Mouse (Mus musculus) ES-CJ7 (cell line): ENCODE results near the gene Aip.

Experiments used
- DNase-seq: peaks from one replicate; pipeline ENCODE4 v3.0.0; 2011; ENCODE audit warnings: low read depth, low spot score

Gene Aip

DNA sequence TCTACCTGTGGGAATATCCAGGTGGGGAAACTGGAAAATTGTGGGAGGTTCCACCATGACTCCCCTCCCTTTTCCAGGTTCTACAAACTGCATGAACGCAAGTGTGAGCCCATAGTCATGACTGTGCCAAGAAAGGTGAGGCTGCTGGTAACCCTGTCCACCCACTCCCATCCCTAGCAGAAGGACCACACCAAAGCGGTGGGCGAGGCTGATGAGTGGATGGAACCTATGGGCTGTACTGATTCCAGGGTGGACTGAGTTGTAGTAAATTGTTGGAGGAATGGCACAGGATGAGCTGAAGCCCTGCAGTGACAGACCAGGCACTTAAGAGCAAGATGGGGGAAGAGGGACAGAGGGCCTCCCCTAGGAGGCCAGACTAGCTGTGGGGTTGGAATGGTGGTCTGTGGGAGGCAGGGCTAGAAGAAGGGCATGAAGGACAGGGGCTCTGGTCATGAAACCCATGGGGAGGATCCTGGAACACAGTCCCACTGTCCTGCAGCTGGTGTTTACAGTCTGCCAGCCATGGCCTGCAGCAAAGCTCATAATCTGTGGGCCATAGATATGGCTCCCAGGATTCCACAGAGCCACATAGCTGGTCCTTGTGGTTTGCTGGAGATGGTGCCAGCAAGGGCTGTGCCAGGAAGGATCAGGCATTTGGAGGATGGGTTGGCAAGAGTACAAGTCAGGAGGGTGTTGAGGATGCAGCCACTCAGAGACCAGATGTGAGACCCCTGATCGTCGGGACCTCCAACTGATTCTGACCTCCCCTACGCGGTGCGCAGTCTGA, 27.0 kb upstream of the Aip start:
- DNase-seq = no peak

DNA sequence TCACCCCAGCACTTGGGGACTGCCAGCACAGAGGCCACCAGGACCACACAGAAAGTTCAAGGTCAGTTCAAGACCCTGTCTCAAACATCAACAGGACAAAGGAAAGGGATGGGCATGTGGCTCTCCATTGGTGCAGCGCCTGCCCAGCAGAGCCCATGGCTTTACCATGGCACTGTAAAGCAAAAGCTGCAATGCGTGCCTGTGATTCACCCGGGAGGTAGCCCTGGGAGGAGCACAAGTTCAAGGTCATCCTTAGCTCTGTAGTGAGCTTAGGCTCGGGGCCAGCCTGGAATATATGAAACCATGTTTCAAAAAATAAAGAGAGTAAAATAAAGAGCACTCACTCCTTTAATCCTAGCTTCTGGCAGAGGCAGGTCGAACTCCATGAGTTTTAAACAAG, 26.2 kb upstream of the Aip start:
- peak; percentile 46 for DNase-seq

DNA sequence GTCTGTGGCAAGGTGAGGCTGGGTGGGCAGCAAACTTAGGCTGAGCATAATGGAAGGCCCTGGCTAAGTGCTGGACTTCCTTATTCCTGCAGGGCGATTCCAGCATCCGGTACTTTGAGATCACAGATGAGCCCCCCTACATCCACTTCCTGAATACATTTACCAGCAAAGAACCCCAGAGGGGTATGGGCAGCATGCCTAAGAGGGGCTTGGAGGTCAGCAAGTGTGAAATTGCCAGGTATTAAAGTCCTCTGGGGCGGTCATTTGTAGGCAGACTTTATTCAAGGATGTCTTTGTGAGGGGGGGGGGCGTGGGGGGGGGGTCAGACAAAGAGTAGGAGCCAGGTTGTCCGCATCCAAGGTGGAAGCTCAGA, 25.8 kb upstream of the Aip start:
- no peak for DNase-seq

DNA sequence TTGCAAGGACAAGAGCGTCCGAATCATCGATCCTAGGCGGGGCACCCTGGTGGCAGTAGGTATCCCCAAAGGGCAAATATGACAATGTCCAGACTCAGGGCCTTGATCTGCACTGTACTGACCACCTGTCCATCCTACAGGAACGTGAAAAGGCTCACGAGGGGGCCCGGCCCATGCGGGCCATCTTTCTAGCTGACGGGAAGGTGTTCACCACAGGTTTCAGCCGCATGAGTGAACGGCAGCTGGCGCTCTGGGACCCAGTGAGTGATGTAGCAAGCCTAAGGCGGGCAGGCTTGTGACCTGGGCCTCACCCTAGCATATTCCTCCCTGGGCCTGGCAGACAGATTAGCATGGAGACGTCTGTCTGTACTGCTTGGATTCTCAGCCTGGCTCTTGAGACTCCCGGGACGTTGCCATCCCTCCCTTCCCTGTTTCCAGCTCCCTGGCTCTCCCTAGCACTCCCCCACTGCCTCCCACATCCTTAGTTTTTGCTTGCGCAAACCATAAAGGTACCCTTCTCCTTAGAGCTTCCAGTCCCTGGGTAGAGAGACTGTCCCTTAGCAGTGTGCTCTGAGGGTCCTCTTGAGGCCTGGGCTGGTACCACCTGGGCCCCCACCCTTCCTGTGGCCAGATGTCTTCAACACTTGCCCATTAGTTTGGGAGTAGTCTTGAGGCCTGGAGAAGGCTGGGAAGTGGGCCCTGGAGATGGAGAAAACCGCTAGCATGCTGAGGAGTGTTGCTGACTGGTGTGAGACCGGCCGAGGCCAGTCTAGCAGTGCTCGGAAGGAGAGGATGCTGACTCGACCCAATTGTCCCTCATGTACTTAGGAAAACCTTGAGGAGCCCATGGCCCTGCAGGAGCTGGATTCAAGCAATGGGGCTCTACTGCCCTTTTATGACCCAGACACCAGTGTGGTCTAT, 25.2 kb upstream of the Aip start:
- DNase-seq = no peak

DNA sequence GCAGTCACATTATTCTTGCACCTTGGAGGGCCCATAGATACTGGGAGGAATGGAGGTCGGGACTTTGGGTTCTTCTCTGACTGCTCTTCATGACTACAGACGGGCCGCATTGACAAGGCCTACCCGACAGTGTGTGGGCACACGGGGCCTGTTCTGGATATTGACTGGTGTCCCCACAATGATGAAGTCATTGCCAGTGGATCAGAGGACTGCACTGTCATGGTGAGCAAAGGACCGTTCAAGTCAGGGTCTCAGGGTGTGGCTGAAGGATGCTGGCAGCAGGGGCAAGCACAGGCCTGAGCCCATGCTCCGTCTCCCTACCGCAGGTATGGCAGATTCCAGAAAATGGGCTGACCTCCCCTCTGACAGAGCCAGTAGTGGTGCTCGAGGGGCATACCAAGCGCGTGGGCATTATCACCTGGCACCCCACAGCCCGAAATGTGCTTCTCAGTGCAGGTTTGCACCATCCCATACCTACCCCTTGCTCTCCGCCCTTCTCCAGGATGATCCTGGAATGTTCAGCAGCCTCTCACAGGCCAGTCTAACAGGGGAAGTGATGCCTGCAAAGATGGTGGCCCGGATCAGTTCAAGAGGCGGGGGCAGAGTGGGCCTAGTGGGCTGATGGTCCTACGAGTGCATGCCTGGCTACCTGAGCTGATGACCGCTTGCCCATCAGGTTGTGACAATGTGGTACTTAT, 24.3 kb upstream of the Aip start:
- DNase-seq = no peak

DNA sequence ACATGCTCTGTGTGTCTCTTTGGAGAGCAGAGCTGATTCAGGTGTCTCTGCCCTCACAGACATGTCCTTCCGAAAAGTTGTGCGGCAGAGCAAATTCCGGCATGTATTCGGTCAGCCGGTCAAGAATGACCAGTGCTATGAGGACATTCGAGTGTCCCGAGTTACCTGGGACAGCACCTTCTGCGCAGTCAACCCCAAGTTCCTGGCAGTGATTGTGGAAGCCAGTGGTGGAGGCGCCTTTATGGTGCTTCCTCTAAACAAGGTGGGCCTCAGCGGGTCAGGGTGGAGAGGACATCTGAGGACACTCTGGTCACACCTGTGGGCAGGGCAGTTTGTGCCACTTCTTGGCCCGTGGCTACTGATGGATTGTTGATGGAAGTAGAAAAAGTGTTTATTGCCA, 23.6 kb upstream of the Aip start:
- no peak for DNase-seq

DNA sequence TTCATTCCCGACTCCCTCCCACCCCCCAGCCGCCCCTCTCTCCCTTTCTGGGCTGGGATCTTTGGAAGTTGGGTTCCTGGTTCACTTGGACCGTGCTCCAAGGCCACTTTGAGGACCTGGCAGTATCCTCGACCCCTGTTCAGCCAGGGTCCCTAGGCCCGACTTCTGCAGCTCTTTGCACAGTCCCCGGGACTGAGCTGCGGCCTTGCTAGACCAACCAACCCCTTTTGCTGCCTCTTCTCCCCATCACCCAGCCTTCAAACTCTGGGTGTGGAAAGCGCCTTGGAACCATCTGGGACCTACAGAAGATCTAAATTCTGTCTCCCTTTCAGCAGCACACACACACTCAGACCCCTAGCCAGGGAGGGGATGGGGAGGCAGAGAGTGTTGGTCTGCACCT, 23.2 kb upstream of the Aip start:
- DNase-seq = no peak

DNA sequence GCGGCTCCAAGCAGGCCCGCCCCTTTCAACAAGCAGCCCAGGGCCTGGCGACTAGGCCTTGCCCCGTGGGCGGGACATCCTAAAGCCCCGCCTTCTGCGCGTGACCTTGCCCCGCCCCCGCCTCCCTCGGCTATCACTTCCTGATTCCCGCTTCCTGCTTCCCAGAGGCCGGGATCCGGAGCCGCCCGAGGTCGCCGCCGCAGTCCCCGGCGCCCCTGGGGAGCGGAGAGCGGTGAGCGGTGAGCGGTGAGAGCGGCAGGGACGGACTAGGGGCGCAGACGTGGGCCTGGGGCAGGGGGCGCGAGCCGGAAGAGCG, 22.8 kb upstream of the Aip start, which contains the start of gene Coro1b:
Coro1b (plus strand) TSS at position 129 of the 316 bp plus-strand sequence.
- DNase-seq = peak; percentile 92

DNA sequence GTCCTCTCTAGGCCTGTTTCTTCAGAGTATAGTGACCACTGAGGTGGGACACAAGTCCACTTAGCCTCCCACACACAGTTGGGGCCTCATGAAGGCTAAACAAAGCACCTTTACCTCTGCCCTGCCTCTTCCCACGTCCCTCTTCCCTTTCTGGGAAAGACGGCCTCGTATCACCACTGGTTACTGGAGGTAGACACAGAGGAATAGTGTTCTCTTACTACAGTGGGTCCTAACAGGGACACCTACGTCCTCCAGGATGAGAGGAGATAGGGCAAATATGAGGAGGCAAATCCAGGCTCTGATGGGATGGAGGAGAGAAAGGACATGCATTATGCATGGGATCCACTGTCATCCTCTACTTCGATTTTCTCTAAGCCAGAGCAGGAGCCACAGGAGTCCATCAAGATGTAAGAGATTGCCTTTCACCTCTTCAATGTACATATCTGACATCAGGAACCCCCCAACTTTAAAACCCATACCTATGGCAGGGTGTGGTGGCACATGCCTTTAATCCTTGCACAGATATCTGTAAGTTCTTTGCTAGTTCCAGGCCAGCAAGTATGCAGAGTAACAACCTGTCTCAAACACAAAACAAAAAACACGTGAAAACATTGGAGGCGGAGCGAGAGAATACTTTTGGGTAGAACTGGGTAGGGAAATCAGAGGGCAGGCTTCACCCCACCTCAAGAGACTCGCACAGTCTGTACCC, 22.3 kb upstream of the Aip start:
- DNase-seq = no peak

DNA sequence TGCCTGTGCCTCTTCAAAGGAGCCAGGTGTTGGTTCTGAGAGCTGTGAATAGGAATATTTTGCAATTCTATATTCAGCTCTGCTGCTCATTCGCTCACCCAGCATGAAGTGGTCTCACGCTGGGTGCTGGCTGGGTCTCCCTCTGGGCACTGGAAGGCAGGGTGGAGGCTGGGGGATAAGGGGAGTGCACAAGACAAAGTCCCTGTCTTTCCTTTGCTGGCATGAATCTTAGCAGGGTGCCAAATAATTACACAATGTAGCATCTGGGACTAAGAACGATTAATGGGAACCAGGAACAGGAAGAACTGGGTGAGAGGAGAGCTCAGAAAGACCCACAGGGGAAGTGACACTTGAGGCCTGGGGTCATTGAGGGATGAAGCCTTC, 21.4 kb upstream of the Aip start:
- DNase-seq = no peak

DNA sequence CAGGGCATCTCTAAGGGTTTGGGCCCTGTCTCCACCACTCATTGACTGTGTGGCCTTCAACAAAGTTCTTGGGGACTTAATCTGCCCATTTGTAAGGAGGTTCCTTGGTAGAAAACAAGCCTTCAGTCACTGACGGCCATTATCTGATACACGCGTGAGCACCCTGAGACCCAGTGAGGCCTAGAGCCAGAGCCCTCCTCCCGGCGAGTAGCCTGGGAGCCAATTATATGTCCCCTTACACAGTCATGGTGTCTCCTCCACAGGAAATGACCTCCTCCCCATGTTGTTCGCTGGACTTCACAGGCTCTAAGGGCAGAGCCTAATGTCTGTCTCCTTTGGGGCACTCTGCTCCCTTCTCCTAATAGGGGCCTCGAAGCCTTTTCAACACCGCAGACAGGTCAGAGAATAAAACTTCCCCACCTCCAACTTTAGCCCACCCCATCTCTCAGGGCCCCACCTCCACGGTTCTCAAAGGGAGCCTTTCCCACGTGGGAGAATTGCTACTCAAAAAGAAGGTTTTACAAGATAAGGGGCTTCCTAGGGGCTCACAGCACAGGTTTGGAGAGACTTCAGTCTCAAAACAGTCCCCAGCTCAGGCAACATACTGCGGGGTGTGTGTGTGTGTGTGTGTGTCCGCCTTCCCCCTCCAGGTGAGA, 20.8 kb upstream of the Aip start:
- no peak for DNase-seq

DNA sequence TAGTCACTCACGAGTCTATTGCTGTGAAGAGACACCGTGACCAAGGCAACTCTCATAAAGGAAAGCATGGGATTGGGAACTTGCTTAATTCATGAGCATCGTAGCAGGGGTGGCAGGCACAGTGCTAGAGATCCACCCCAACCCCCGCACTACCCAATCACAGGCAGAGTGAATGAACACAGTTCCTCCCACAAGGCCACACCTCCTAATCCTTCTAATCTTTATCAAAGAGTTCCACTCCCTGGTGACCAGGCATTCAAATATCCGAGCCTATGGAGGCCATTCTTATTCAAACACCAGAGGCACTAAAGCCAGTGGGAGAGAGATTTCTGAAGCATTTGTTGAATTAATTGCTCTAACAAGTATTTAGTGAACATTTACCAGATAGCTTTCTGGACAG, 20.3 kb upstream of the Aip start:
- peak; percentile 38 for DNase-seq

DNA sequence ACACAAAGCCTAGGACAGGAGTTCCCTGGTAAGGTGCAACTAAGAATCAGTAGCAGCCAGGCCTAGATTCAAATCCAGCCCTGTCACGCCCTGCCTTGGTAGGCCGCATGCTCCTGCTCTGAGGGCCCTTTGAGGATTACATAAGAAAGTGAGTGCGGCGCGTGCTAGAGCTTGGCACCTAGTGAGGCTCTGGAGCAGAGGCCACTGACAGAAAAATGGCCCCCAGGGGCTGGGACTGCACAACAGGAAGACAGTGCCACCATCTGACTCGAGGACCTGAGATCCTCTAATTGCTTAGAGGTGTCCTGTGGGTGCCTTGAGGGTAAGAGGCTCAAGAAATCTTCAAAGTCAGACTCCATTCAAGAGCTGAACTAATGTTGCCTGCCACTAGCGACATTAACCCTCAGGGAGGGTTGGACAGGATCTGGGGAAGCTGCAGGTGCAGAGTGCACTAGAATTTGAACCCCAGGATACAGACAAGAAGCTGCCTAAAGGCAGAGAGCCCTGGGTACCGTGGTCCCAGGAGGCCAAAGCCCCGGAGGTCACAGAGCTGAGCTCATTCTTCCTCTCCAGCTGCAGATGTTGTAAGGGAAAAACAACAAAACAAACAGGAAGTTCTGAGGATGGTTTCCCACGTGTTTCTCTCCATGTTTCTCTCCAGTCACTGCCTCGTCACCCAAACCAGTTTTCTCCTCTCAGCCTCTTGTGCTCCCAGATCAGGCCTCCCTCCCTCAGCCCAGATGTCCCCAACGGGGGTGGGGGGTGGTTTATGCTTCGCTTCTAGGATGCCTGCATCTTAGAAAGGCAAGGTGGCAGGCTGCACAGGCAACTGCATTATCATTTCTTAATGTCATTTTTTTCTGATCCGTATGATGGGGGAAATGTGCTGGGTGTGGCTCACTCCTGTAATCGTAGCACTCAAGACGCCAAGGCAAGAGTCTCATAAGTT, 19.2 kb upstream of the Aip start:
- no peak for DNase-seq

DNA sequence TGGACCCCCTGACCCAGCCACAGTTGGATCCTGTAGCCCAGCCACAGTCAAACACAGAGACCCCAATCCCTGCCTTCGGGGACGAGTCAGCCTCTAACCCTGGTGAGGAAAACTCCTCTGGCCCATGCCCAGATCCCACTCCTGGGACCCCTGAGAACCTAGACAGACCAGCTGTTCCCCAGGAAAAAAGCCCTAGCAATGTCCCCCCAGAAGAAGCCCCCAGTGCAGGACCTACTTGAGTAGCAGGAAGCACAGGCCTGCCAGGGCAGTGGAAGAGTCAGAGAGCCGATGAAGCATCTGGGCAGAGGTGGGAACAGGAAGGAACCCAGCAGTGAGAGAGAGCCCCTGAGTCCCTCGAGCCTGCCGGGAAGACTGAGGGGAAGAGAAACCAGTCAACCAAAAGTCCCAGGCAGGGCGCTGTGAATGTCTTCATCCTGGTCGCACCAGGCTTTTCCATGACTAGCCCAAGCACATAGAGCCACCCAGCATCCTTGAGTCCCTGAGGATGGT, 18.2 kb upstream of the Aip start, which contains the start of gene Cabp4:
Cabp4 (minus strand) TSS at position 275 of the 510 bp plus-strand sequence.
- DNase-seq = no peak

DNA sequence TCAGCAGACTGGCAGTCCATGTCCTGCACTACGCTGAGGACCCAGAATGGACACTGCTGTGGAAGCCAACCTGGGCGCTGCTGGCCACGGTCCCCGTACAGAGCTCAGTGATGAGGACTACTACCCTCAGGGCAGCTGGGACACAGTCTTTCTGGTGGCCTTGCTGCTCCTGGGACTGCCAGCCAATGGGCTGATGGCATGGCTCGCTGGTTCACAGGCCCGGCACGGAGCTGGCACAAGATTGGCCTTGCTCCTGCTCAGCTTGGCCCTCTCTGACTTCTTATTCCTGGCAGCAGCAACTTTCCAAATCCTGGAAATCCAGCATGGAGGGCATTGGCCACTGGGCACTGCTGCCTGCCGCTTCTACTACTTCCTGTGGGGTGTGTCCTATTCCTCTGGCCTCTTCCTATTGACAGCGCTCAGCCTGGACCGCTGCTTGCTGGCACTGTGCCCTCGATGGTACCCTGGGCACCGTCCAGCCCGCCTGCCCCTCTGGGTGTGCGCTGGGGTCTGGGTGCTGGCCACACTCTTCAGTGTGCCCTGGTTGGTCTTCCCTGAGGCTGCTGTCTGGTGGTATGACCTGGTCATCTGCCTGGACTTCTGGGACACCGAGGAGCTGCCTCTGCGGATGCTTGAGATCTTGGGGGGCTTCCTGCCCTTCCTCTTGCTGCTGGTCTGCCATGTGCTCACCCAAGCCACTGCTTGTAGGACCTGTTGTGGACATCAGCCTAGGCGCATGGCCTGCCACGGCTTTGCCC, 16.9 kb upstream of the Aip start:
- no peak for DNase-seq

DNA sequence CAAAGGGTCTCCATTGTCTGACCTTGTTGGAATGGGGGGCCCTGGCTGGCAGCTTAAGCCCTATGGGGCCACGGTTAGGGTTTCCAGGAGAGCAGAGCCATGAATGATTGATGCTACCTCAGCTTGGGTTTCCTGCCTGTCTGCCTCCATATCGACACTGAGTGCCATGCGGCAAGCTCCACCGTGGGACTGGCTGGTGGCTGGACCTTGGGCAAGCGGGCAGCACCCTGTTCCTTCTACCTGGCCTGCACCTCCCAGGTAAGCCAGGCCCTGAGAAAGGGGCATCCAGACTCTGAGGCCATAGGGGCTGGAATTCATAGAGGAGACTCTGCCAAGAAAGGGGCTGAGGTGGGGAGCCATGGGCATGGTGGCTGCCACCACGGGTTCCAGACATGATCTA, 14.5 kb upstream of the Aip start:
- DNase-seq = no peak

DNA sequence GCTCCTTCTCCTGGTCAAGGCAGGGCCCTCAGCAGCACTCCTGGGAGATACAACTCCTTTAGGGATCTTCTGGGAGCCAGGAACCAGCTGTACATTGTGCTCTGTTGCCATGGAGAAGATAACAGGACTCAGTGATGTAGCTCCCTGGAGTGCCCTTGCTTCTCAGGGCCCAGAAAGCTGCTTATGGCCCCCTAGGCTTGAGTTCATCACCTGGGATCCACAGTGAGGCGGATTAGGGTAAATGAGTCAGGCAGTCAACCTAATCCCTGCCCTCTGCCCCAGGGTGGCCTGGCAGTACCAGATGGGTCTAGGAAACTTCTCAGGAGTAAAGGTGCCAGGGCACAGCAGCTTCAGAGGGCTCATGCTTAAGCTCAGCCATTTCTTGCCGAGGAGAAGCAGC, 13.8 kb upstream of the Aip start, which contains the start of gene Gpr152:
Gpr152 (plus strand) TSS at position 342 of the 400 bp plus-strand sequence.
- no peak for DNase-seq

DNA sequence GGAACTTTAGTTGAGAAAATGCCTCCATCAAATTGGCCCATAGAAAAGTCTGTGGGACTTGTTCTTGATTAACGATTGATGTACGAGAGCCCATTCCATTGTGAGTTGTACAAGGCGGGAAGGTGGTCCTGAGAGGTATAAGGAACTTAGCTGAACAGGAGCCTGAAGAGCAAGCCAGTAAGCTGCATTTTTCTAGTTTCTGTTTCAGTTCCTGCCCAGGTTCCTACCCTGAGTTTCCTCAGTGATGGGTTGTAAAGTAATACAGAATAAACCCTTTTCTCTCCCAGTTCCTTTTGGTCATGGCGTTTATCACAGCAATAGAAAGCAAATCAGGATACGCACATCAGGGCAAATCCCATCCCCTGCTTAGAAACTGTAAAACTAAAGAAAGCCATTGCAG, 12.3 kb upstream of the Aip start:
- no peak for DNase-seq

DNA sequence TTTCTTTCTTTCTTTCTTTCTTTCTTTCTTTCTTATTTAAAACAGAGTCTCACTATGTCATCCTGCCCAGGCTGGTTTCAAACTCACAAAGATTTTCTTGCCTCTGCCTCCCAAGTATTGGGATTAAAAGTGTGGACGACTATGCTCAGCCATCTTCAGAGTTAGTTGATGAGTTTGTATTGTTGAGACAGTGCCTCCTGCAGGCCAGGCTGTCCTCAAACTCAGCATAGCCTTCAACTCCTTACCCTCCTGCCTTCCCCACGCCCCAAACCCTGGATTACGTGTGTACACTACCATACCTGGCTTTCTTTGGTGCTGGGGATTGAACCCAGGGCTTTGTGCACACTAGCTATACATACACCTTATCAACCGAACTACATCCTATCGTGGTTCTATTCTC, 10.8 kb upstream of the Aip start:
- peak; percentile 71 for DNase-seq
